Mouse (Mus musculus) embryo, embryonic 11 days (tissue): ENCODE results near the gene Agpat1.
A peak's percentile ranks its signal among the peaks of the same experiment; 100 is the strongest.

Experiments
- DNase-seq: peaks from one replicate; pipeline ENCODE4 v3.0.0-alpha.2; 2015

Agpat1 gene

GRCm38 (mm10) chr17:34606186-34607039, 2.4 kb downstream of the Agpat1 start:
- no peak for DNase-seq

- no peak for DNase-seq
Observed at GRCm38 (mm10) chr17:34607997-34608396, 3.9 kb downstream of the Agpat1 start.

- DNase-seq: no peak
Observed at GRCm38 (mm10) chr17:34611050-34611449, 7.0 kb downstream of the Agpat1 start.

GRCm38 (mm10) chr17:34613054-34613645, 9.1 kb downstream of the Agpat1 start:
- DNase-seq: no peak

GRCm38 (mm10) chr17:34613830-34614229, 9.8 kb downstream of the Agpat1 start:
- no peak for DNase-seq

GRCm38 (mm10) chr17:34615871-34616270, 11.8 kb downstream of the Agpat1 start, which contains the start of gene Egfl8:
TSS of gene Egfl8 (minus strand) at chr17:34615971.
- no peak for DNase-seq

- DNase-seq: peak; percentile 73
Observed at GRCm38 (mm10) chr17:34618999-34619398, 14.9 kb downstream of the Agpat1 start.

GRCm38 (mm10) chr17:34621006-34621405, 16.9 kb downstream of the Agpat1 start:
- DNase-seq: no peak

GRCm38 (mm10) chr17:34623161-34623560, 19.1 kb downstream of the Agpat1 start:
- no peak for DNase-seq

- no peak for DNase-seq
Observed at GRCm38 (mm10) chr17:34624981-34625380, 20.9 kb downstream of the Agpat1 start.

GRCm38 (mm10) chr17:34626062-34626772, 22.2 kb downstream of the Agpat1 start:
- no peak for DNase-seq

- DNase-seq: peak; percentile 82
Observed at GRCm38 (mm10) chr17:34626773-34627092, 22.7 kb downstream of the Agpat1 start.

GRCm38 (mm10) chr17:34627093-34627942, 23.3 kb downstream of the Agpat1 start:
- DNase-seq: peak; percentile 93

GRCm38 (mm10) chr17:34627943-34628643, 24.0 kb downstream of the Agpat1 start, which contains the start of gene Ppt2:
TSS of gene Ppt2 (minus strand) at chr17:34628510.
- no peak for DNase-seq

GRCm38 (mm10) chr17:34628644-34628967, 24.5 kb downstream of the Agpat1 start:
- no peak for DNase-seq

GRCm38 (mm10) chr17:34629221-34629751, 25.2 kb downstream of the Agpat1 start, which contains the start of gene Prrt1:
TSS of gene Prrt1 (plus strand) at chr17:34629533.
- peak; percentile 77 for DNase-seq

- no peak for DNase-seq
Observed at GRCm38 (mm10) chr17:34629796-34630603, 25.9 kb downstream of the Agpat1 start.

GRCm38 (mm10) chr17:34630761-34631301, 26.8 kb downstream of the Agpat1 start:
- no peak for DNase-seq

GRCm38 (mm10) chr17:34631647-34632046, 27.6 kb downstream of the Agpat1 start:
- no peak for DNase-seq

- peak; percentile 63 for DNase-seq
Observed at GRCm38 (mm10) chr17:34632261-34632691, 28.2 kb downstream of the Agpat1 start.

- no peak for DNase-seq
Observed at GRCm38 (mm10) chr17:34635671-34636070, 31.6 kb downstream of the Agpat1 start.
